Mouse (Mus musculus) testis, adult 2 months (tissue): ENCODE measurements around the gene Gabbr1.

Source experiments
- CTCF ChIP-seq: fragments of 200-500 bp; IDR thresholded peaks from 2 replicates; pipeline ENCODE4 v1.5.1; 2012; ENCODE audit warnings: low read depth, mild to moderate bottlenecking, inconsistent platforms, low read length, moderate library complexity; ENCODE audit not compliant: control insufficient read depth, insufficient read depth, insufficient replicate concordance
- POLR2A ChIP-seq: fragments of 200-500 bp; IDR thresholded peaks from 2 replicates; pipeline ENCODE4 v1.6.1; 2012; ENCODE audit warnings: low read depth, mild to moderate bottlenecking, inconsistent platforms, low read length, moderate library complexity; ENCODE audit not compliant: control insufficient read depth

DNA sequence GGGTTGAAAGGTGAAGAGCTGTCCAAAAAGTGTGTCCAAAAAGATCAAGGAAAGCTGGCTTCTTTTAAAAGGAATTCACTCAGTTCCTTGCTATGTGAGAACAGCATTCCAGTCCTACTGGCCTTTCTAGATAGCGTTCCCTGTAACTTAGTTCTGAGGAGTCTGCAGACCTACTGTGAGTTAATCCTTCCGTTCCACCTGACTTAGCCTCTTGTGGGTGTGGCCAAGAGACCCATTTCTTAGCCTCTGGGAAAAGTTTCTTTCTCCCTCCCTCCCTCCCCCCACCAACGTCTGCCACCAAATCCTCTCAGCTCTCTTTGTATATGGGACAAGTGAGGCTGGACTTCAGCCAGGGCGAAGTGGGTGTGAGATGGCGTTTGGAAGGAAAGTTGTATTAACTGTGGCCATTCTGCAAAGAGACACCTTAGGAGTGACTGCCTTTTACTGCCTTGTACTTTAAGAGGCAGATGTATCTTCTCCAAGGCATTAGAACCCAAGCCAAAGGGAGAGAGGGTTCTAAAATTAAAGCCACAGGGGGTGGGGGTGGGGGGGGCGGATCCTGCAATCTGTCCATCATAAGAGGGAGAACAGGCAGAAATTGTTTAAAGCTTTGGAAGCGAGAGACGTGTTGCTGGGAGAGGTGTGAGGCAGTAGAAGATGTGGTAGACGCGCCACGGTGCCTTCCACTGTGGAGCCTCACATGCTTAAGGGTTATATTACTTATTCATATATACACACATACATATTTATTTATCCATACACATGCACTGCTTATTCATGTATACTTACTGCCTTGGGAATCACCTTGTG lies 18.1 kb downstream of the Gabbr1 start:
- TF ChIP-seq CTCF, result no peak
- no peak for TF ChIP-seq POLR2A
